Mouse (Mus musculus): ENCODE data around the gene Rpusd1.
"Not testable (repeated sequence)": the region's sequence is repeated elsewhere in the genome, so short reads cannot be mapped to it uniquely, and the experiment has no call there.

Gene Rpusd1

GRCm38 (mm10) chr17:25738861-25739260 is 11.4 kb downstream of the Rpusd1 start:
- DNase-seq, result no peak

- DNase-seq, result not testable (repeated sequence)
These were observed 14.0 kb downstream of the Rpusd1 start for GRCm38 (mm10) chr17:25741471-25741870.

GRCm38 (mm10) chr17:25743831-25744230 is 16.4 kb downstream of the Rpusd1 start:
- DNase-seq, result no peak

- DNase-seq, result no peak
These were observed 16.8 kb downstream of the Rpusd1 start for GRCm38 (mm10) chr17:25744311-25744710.

- no peak for DNase-seq
These were observed 20.8 kb downstream of the Rpusd1 start for GRCm38 (mm10) chr17:25748238-25748637.

- DNase-seq, result no peak
These were observed 21.8 kb downstream of the Rpusd1 start for GRCm38 (mm10) chr17:25749314-25749713.

GRCm38 (mm10) chr17:25751446-25751845 is 24.0 kb downstream of the Rpusd1 start:
- DNase-seq, result peak; percentile 59

- DNase-seq, result no peak
These were observed 26.8 kb downstream of the Rpusd1 start, which contains the start of gene Msln for GRCm38 (mm10) chr17:25754241-25754640. Gene Msln (minus strand): TSS chr17:25754378.

GRCm38 (mm10) chr17:25755086-25755485 is 27.6 kb downstream of the Rpusd1 start:
- DNase-seq, result no peak

- no peak for DNase-seq
These were observed 28.3 kb downstream of the Rpusd1 start for GRCm38 (mm10) chr17:25755627-25756377.

- DNase-seq, result no peak
These were observed 29.1 kb downstream of the Rpusd1 start for GRCm38 (mm10) chr17:25756378-25757242.

GRCm38 (mm10) chr17:25757691-25758090 is 30.2 kb downstream of the Rpusd1 start:
- no peak for DNase-seq

- DNase-seq, result no peak
These were observed 32.7 kb downstream of the Rpusd1 start for GRCm38 (mm10) chr17:25760148-25760547.

GRCm38 (mm10) chr17:25761561-25761970 is 34.1 kb downstream of the Rpusd1 start:
- DNase-seq, result peak; percentile 30

GRCm38 (mm10) chr17:25762591-25762990 is 35.1 kb downstream of the Rpusd1 start:
- no peak for DNase-seq

- DNase-seq, result no peak
These were observed 38.4 kb downstream of the Rpusd1 start for GRCm38 (mm10) chr17:25765886-25766285.

- DNase-seq, result no peak
These were observed 41.9 kb downstream of the Rpusd1 start for GRCm38 (mm10) chr17:25769331-25769730.

- DNase-seq, result peak; percentile 97
These were observed 46.2 kb downstream of the Rpusd1 start, which contains the start of gene Narfl for GRCm38 (mm10) chr17:25773549-25774120. Gene Narfl (plus strand): TSS chr17:25773776.

- DNase-seq, result peak; percentile 50
These were observed 48.0 kb downstream of the Rpusd1 start for GRCm38 (mm10) chr17:25775318-25776062.

- no peak for DNase-seq
These were observed 50.5 kb downstream of the Rpusd1 start for GRCm38 (mm10) chr17:25777948-25778347.

Data from kidney, postnatal 14 days (tissue).